Mouse (Mus musculus) ES-Bruce4 (cell line): ENCODE measurements around the gene Parp8. TPM values are rescaled to one million over a fixed set of nuclear protein-coding genes. Genes with fewer than 3 reads are reported as not detected.

Experiments used
- H3K27ac ChIP-seq: 2 replicates; pipeline ENCODE4 v1.5.1; 2012; ENCODE audit warnings: low read length, inconsistent platforms; ENCODE audit not compliant: insufficient read depth
- H3K27me3 ChIP-seq: 2 replicates; pipeline ENCODE4 v1.6.1; 2012; ENCODE audit warnings: mild to moderate bottlenecking, low read length, inconsistent platforms; ENCODE audit not compliant: control insufficient read depth, poor library complexity, insufficient read depth, severe bottlenecking
- H3K36me3 ChIP-seq: 2 replicates; pipeline ENCODE4 v1.6.1; 2012; ENCODE audit warnings: inconsistent platforms, mild to moderate bottlenecking, low read length, moderate library complexity; ENCODE audit not compliant: control insufficient read depth, poor library complexity, insufficient read depth, severe bottlenecking
- H3K4me1 ChIP-seq: one replicate; pipeline ENCODE4 v1.8.1; 2011; ENCODE audit warnings: low read length; ENCODE audit not compliant: control insufficient read depth, insufficient read depth
- H3K4me3 ChIP-seq: 2 replicates; pipeline ENCODE4 v1.5.1; 2011; ENCODE audit warnings: low read depth, mild to moderate bottlenecking, low read length
- H3K9ac ChIP-seq: 2 replicates; pipeline ENCODE4 v1.6.1; 2012; ENCODE audit warnings: low read depth, mild to moderate bottlenecking, inconsistent platforms; ENCODE audit not compliant: poor library complexity, severe bottlenecking
- H3K9me3 ChIP-seq: replicated peaks from 2 replicates; pipeline ENCODE4 v1.6.1; 2012; ENCODE audit warnings: mild to moderate bottlenecking, low read length, inconsistent platforms; ENCODE audit not compliant: control insufficient read depth, poor library complexity, insufficient read depth, severe bottlenecking
- CTCF ChIP-seq: IDR thresholded peaks from one replicate; pipeline ENCODE4 v1.8.1; 2011; ENCODE audit warnings: low read depth, low read length
- EP300 ChIP-seq: IDR thresholded peaks from 2 replicates; pipeline ENCODE4 v1.6.1; 2011; ENCODE audit warnings: low read depth, low read length; ENCODE audit not compliant: insufficient read depth
- POLR2A ChIP-seq: IDR thresholded peaks from one replicate; pipeline ENCODE4 v1.8.1; 2011; ENCODE audit warnings: low read length; ENCODE audit not compliant: insufficient read depth
- polyA plus RNA-seq: library from polyadenylated mRNA; stranded (reverse); fragments of >200 nt; gene quantifications from 2 replicates; pipeline ENCODE4 v1.2.4, GENCODE M21; 2011; ENCODE audit warnings: low read depth; ENCODE audit not compliant: missing spikeins, insufficient read depth, insufficient read length

Parp8 gene
- polyA plus RNA-seq, 1 experiment = 1.3 TPM

- H3K9ac ChIP-seq = no peak overlapping the region
- H3K27me3 ChIP-seq = no peaks in the 10 kb centered on the region; the same call in 1 of the 2 replicates
- no peak overlapping the region for H3K4me3 ChIP-seq
- no peaks in the 10 kb centered on the region for H3K9me3 ChIP-seq
- H3K36me3 ChIP-seq = no peaks in the 10 kb centered on the region
- no peak overlapping the region for H3K27ac ChIP-seq
- H3K4me1 ChIP-seq = no peaks in the 10 kb centered on the region
- TF ChIP-seq CTCF = no peak
- TF ChIP-seq EP300 = no peak
- TF ChIP-seq POLR2A = no peak
Observed at GRCm38 (mm10) chr13:117033676-117034308, 8.5 kb upstream of the Parp8 start.

DNA sequence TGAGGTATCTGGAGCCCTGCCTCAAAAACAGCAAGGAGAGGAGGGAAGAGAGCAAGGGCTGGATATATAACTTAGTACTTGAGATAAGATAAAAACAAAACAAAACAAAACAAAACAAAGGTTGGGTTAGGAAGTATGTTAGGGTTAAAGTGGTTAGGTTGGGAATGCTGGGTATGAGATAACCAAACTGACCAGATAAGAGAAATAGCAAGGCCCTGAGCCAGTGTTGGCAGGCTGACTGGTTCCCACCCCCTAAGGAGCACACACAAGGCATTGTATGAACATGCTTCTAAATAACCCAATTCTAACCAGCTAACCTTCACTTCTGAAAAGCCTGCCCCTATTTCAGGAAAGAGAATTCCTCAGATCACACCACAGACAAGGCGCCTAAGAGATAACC, 7.1 kb upstream of the Parp8 start:
- Histone ChIP-seq H3K9me3 (no peaks in the 10 kb centered on the region), H3K27ac (no peak overlapping the region), H3K9ac (no peak overlapping the region), H3K4me1 (no peaks in the 10 kb centered on the region), H3K4me3 (no peak overlapping the region), H3K27me3 (no peaks in the 10 kb centered on the region; the same call in 1 of the 2 replicates), H3K36me3 (no peaks in the 10 kb centered on the region)
- TF ChIP-seq EP300 = no peak
- TF ChIP-seq POLR2A = no peak
- TF ChIP-seq CTCF = no peak

DNA sequence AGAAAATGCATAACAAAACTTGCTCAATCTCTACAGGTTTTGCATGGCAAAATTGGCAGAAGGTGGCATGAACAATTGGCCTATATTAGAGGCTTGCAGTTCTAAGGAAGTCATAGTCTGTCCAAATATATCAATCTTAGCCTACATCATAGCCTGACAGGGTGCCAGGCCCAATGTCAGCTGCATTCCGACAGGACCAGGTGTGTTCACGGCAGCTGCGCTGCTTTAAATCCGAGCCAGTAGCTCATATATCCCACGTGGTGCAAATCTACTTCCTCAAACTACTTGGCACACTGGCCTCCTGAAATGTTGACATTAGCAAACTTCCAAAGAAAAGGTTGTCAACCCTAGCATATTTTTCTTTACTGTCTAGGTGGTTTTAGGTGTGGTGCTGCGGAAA, 6.2 kb upstream of the Parp8 start:
- H3K27me3 ChIP-seq = no peaks in the 10 kb centered on the region; the same call in 1 of the 2 replicates
- H3K4me3 ChIP-seq = no peak overlapping the region
- H3K27ac ChIP-seq = no peak overlapping the region
- H3K36me3 ChIP-seq = no peaks in the 10 kb centered on the region
- no peak overlapping the region for H3K9ac ChIP-seq
- H3K4me1 ChIP-seq = no peaks in the 10 kb centered on the region
- TF ChIP-seq POLR2A = no peak
- TF ChIP-seq EP300 = no peak
- no peaks in the 10 kb centered on the region for H3K9me3 ChIP-seq

DNA sequence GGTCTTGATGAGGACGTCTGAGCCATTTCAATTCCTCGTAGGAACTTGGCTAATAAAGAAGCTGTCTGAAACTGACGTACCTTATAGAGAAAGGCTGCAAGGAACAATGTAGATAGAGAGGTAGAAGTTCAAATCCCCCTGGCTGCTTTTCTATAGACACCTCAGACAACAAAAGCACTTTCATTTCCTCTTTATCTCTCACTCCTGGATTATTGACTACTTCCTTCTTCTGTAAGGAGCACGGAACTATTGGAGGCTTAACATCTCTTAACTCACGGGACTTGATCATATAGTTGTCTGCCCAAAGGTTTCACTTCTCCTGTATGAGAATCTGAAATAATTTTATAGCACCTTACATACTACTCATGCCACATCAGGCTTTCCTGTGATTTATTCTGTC, 2.9 kb upstream of the Parp8 start:
- no peak overlapping the region for H3K27ac ChIP-seq
- no peaks in the 10 kb centered on the region for H3K36me3 ChIP-seq
- no peaks in the 10 kb centered on the region for H3K9me3 ChIP-seq
- H3K4me1 ChIP-seq = no peaks in the 10 kb centered on the region
- H3K27me3 ChIP-seq = peaks cover 13% of the 10 kb centered on the region
- H3K4me3 ChIP-seq = no peak overlapping the region
- TF ChIP-seq POLR2A (no peak), EP300 (no peak), CTCF (no peak)
- H3K9ac ChIP-seq = no peak overlapping the region

DNA sequence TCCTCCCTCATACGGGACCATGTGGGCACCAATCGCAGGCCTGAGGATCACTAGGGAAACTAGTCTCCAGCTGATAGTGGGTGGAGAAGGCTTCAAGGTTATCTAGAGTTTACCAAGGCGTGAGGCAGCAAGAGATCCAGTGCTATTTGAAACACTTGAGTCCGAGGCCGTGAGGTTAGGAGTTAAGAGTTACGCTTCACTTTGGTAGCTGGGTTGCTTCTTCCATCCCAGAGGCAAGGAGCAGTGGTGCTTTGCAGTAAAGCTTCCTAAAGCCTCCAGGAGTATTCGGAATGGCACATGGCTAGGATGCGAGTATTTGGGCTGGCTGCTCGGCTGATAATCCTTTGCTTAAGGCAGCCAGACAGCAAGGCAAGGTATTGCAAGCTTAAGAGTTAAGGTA, 2.0 kb upstream of the Parp8 start:
- no peak overlapping the region for H3K27ac ChIP-seq
- H3K9me3 ChIP-seq = no peaks in the 10 kb centered on the region
- no peak overlapping the region for H3K4me3 ChIP-seq
- H3K27me3 ChIP-seq = peaks cover 13% of the 10 kb centered on the region
- TF ChIP-seq EP300 (no peak), CTCF (no peak), POLR2A (no peak)
- no peak overlapping the region for H3K9ac ChIP-seq
- H3K36me3 ChIP-seq = no peaks in the 10 kb centered on the region
- H3K4me1 ChIP-seq = no peaks in the 10 kb centered on the region

DNA sequence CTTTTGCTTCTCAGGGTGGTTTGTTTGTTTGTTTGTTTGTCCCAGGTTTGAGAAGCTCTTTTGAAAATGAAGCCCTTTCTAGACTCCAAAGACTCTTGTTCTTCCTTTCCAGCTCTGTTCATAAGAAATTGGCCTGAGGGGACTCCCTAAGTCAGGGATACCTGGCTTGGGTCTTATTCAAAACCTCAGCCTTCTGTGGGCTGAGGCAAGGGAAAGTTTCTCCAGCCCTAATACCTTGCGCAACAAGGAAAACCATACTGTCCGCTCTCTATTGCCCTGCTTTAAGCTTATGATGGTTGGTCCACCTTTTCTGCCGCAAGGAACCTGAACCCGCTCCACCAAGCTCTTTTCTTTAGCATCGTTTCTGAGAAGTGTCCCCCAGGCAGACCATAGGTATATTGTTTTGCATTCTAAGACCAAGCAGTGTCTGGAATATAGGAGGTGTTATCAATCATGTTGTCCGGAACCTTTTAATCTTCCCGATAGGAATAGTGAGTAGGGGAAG, 991 bp upstream of the Parp8 start:
- Histone ChIP-seq H3K9me3 (no peaks in the 10 kb centered on the region), H3K27ac (no peak overlapping the region), H3K4me1 (no peaks in the 10 kb centered on the region), H3K9ac (no peak overlapping the region), H3K4me3 (no peak overlapping the region), H3K36me3 (no peaks in the 10 kb centered on the region), H3K27me3 (peaks cover 14% of the 10 kb centered on the region)
- TF ChIP-seq POLR2A (no peak), CTCF (no peak), EP300 (no peak)
